Mouse (Mus musculus): Measurements from ENCODE around the gene Cilp.

Gene Cilp

DNA sequence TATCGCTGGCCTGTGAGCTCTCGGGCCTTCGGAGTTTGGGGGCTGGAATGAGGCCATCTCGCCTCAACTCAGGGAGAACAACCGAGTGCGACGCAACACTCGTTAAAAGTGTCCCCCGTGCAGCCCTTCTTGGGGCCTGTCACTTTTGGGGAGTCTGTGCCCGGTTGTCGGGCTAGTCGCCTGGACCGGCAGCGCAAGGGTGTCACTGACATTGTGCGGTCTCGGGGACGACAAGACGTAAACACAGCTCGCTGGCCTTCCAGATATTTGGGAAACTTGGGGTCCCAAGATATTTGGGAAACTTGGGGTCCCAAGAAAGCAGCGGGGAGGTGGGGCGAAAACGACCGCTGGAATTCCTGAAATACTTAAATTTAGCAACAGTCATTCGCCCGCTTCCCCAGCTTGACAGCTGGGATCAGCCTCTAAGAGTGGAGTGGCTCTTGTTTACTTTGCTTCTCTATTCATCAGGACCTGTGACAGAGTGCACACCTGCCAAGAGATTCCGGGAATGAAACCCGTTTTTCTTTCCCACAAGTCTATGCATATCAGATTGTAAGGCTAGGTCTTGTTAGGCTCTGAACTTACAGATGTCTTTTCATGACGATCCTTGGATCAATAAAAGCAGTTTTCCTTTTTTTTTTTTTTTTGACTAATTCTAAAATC, 29.9 kb downstream of the Cilp start:
- DNase-seq (ENCODE audit: low read depth) = peak; percentile 13

DNA sequence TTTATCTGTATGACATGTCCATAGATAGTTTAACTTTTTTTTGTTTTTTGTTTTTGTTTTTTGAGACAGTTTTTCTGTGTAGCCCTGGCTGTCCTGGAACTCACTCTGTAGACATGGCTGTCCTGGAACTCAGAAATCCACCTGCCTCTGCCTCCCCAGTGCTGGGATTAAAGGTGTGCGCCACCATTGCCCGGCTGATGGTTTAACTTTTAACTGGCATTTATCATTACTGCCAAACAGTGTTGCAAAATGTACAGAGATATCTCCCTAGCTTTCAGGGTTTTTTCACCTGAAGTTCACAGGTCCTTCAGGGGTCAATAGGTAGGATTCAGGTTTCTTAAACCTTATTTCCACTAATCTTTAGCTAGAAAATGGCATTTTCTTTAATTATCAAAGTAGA, 32.1 kb downstream of the Cilp start:
- no peak for DNase-seq (ENCODE audit: low read depth)

DNA sequence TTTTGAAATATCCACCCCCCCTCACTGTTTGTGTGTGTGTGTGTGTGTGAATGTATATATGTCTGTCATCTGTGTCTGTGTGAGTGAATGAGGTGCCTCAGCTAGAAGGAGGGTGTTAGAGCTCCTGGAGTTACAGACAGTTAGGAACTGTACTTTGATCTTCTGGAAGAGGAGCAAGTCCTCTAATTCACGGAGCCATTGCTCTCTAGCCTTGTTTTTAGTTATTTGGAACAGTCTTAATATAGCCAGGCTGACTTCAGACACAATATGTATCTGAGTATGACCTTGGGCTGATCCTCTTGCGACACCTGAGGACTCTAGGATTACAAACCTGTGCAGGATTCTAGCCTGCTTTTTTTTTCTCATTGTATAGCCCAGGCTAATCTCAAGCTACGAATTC, 33.8 kb downstream of the Cilp start:
- DNase-seq (ENCODE audit: low read depth) = no peak

DNA sequence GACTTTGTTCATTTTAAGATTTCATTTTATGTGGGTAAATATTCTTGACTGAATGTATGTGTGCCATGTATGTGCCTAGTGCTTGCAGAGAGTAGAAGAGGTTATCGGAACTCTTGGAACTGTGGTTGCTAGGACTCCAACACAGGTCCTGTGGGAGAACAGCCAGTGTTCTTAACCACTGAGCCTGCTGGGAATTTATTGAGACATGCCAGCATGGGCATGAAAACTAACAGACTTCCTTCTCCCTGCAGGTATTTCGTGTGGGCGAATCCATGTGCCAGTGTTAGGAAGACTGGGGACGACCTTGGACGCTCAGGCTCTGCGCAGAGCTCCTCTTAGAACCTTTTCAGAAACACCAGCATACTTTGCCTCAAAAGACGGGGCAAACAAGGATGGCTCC, 34.7 kb downstream of the Cilp start:
- DNase-seq (ENCODE audit: low read depth) = no peak

DNA sequence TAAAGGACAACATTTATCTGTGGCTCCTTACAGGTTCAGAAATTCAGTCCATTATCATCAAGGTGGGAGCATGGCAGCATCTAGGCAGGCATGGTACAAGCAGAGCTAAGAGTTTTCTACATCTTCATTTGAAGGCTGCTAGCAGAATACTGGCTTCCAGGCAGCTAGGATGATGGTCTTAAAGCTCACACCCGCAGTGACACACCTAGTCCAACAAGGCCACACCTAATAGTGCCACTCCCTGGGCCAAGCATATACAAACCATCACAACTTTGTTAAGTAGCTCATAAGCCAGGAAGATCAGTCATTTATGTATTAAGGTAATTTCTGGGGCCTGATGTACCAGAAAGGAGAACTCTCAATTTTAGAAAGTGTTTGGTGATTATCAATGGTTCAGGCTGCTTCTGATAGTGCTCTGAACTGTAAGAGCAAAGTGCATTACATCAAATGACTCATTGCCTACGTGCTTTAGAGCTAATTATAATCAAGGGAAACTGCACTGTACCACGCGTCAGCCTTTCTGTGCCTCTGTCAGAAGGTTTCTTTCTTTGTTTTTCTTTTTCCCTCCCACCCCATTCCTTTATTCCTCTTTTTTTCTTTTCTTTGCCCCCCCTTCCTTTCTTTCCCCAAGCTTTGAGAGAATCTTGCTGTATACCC, 37.5 kb downstream of the Cilp start:
- DNase-seq (ENCODE audit: low read depth) = no peak

DNA sequence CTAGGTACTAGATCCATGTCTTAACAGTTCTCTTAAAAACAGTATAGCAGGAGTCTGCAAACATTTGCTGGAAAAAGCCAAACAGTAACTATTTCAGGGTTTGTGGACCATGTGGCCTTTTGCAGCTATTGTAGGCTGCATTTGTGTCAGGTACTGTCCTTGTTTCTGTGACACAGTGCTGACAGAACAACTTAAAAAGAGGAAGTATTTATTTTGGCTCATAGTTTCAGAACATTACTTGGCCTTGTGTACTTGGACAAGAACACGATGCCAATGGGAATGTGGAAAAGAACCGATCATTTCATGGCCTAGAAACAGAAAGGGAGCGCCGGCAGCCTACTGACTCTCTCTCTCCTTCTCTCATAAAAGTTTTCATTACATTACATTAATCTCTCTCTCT, 38.6 kb downstream of the Cilp start:
- DNase-seq (ENCODE audit: low read depth) = no peak

DNA sequence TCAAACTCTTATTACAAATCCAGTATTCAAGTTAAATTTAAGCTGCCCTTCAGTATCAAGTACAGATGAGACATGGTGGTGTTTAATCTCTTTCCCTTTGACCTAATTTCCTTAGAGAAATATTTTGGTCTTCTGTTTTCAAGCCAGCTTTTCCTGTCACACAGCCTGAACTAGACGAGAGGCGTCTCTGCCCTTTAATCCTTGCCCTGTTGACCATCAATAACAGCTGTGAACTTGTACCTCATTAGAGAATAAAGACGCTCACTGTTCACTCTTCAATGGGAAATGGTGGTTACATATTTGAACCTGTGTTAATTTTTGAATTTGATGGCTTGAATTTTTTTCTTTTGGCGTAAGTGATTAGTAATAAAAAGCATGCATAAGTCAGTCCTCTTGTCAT, 39.3 kb downstream of the Cilp start:
- DNase-seq (ENCODE audit: low read depth) = no peak

DNA sequence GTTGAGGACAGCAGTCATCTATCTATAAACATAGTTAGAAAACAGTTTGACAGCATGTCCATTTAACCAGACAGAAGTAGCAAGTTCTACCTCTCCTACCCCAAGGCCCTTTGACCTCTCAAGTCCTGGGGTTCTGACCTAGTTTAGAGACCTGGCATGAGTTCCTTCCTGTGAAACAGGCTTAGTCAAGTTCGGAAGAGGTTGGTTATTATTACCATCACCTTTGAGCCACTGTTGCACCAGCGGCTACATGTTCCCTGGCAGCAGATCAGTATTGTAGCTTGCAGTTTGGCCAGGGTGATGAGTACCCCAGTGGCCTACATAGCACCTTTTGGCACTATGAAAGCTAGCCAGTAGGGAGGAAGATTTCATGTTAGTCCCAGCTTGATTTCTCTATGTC, 41.7 kb downstream of the Cilp start:
- DNase-seq (ENCODE audit: low read depth) = no peak

DNA sequence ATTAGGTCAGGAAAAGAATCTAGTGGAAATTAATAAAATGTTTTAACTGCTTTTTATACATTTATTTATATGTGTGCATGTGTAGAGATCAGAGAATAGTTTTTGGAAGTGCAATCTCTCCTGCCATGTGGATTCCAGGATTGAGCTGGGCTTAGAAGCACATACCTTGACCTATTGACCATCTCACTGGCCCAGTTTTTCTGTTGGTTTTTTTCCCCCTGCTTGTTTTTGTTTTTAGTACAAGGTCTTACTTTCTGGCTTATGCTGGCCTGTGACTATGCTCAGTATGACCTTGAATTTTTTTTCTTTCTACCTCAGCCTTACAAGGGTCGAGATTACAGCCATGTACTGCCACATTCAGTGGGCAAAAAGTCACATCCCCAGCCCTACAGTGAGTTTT, 43.0 kb downstream of the Cilp start:
- no peak for DNase-seq (ENCODE audit: low read depth)

DNA sequence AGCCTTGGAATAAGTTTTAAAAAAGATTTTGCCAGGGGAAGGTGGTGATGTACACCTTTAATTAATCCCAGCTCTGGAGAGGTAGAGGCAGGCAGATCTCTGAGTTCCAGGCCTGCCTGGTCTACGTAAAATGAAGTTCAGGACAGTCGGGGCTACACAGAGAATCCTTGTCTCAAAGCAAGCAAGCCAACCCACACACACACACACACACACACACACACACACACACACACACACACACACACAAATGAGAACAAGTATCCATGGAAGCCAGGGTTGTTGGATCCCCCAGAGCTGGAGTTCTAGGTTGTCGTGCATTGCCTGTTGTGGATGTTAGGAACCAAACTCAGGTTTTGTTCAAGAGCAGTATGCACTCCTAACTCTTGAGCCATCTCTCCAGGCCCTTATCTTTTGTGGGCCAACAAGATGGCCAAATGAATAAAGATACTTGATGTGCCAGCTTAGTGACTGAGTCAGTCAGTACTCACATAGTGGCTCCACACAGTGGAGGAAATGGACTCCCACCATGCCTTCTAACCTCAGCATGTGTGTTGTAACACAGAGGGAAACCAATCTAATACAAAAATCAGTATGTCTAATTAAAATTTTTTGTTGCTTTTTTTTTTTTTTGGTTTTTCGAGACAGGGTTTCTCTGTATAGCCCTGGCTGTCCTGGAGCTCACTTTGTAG, 47.8 kb downstream of the Cilp start:
- peak; percentile 18 for DNase-seq (ENCODE audit: low read depth)

DNA sequence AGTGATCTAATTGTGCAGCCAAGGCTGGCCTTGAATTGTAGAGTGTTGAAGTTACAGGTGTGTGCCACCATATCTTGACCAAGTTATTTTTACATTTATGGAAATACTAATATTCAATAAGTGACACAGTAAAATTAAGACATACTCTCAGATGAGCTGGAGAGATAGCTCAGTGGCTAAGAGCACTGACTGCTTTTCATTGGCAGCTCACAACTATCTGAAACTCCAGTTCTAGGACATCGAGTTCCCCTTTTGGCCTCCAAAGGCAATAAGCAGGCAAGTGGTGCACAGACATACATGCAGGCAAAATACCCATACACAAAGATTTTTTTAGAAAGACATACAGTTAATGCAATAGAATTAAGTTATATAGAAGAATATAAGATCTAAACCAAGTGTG, 48.9 kb downstream of the Cilp start:
- no peak for DNase-seq (ENCODE audit: low read depth)

DNA sequence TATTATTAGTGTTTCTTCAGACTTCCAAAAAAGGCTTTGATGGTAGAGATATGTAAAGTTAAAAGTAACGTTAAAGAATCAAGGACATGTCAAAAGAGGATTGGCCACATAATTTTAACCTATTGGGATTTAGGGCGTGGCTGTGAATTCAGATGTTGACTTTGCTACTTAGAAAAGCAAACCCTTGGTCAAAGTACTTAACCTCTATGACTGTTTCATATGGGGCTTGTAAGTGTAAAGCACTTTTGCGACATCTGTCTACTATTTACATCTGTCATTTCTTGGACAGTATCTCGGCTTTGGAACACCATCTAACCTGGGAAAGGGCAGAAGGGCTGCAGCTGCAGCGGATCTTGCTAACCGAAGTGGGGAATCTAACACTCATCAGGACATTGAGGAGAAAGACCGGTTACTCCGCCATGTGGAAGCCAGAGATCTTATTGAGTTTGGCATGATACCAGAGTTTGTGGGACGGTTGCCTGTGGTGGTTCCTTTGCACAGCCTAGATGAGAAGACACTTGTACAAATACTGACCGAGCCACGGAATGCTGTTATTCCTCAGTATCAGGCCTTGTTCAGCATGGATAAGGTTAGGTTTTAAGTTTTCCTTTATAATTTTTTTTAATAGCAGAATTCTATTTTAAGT, 57.4 kb downstream of the Cilp start:
- no peak for DNase-seq (ENCODE audit: low read depth)

DNA sequence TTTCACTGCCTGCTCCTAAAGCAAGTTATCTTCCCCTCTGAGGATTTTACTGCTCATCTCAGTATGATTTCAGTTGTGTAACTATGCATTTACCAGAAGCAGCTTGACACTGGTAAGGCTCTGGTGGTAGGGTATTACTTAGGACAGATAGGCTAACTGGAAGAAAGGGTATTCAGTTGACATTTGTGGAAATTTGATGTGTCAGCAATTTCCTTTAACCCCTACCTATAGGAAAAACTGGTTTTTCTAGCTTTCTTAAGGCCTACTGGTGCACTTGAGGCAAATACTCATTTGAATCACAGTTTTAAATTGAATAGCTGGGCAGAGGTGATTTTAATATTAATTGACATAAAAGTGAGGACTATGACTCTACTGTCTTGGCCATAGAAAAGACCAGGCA, 61.0 kb downstream of the Cilp start:
- DNase-seq (ENCODE audit: low read depth) = no peak

DNA sequence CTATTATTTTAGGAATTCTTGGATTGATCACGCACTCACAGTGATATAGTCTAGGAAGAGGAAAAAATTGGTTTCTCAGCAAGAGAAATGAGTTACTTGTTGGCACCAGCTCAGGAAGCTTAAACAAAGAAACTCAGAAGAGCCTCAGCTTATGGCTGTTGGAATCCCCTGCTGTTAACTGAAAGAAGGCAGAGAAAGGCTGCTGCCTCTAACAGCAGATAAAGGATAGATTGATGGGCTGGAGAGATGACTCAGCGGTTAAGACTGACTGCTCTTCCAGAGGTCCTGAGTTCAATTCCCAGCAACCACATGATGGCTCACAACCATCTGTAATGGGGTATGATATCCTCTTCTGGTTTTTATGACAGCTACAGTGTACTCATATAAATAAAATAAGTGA, 62.4 kb downstream of the Cilp start:
- DNase-seq (ENCODE audit: low read depth) = no peak

Measured in naive thymus-derived CD4-positive, alpha-beta T cell, adult 2 months (primary cell).